Mouse (Mus musculus) embryo, embryonic 11.5 days (tissue): Measurements from ENCODE around the gene Gm20671.
"Not testable (repeated sequence)": the region's sequence is repeated elsewhere in the genome, so short reads cannot be mapped to it uniquely, and the experiment has no call there.

ENCODE experiments used
- DNase-seq: peaks from one replicate; pipeline ENCODE4 v3.0.0-alpha.2; 2012; ENCODE audit warnings: low read depth, low spot score

Gm20671 gene

GRCm38 (mm10) chr5:32785313-32785915, 41.5 kb downstream of the Gm20671 start, which contains the start of gene Pisd:
Pisd (minus strand) TSS chr5:32785646.
- peak; percentile 85 for DNase-seq

DNA sequence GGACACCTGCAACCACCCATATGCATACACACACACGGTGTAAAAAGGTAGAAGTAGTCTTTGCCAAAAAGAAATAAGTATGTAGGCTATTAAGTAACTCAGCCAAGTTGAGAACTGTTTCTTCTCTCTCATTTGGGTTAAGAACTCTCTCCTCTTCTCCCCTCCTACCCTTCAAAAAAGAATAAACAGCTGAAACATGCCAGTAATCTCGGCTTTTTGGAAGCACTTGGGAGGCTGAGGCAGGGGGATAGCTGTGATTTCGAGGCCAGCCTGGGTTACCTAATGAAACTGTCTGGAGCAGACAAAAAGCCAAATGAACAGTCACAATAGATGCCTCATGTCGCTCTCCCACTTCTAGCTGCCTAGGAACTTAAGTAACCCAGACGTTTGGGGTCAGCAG, 42.2 kb downstream of the Gm20671 start:
- DNase-seq: no peak

GRCm38 (mm10) chr5:32781596-32781995, 45.3 kb downstream of the Gm20671 start:
- no peak for DNase-seq

GRCm38 (mm10) chr5:32778168-32778567, 48.7 kb downstream of the Gm20671 start:
- DNase-seq: no peak

- no peak for DNase-seq
Measured at GRCm38 (mm10) chr5:32772361-32772760, 54.5 kb downstream of the Gm20671 start.

DNA sequence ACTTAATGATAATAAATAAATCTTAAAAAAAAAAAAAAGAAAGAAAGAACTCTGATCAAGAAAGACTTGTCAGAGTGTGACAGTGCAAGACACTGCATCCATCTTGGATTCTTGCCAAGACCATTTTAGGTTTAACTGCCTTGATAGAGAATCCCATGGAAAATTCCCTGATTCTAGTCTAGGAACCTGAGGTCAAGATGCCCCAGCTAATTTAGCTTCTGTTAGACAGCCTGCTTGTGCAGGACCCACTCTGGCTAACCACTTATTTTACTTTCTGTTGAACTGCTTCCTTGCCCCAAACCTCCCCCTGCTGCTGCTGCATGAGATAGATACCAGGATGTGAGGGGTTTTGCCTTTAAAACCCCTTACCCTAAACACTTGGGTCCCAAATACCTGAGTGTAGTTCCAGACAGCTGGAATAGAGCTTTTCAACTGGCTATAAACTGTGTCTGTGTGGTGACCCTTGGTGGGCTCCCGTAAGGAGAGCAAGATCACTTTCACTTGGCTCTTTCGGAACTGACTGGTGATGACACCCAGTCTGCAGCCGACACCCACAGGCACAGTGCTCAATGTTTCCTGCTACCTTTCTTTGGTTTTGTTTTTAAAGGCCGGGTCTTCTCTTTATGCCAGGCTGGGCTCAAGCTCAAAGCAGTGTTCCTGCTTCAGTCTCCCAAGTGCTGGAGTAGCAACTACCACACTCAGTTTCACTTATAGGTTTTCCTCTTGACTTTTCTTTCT, 59.1 kb downstream of the Gm20671 start:
- DNase-seq: no peak

GRCm38 (mm10) chr5:32767004-32767403, 59.9 kb downstream of the Gm20671 start:
- no peak for DNase-seq

DNA sequence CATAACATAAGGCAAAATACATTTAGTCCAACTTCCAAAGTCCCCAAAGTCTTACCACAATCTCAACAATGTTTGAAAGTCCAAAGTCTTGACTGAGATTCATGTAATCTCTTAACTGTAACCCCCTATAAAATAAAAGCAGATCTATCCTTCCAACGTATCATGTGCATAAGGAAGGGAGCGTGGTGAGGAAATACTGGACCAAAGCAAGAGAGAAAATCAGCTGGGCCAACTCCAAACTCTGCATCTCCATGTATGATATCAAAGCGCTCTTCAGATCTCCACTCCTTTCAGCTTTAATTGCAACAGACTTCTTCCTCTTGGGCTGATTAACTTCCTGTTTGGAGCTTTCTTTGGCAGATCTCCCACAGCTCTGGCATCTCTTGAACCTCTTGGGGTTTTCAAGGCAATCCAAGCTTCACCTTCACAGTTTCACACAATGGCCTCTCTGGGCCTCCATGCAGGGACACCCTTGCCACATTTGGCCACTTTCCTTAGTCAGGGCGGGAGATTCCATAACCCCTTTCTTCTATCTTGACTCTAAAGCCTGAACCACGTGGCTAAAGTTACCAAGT, 65.3 kb downstream of the Gm20671 start:
- no peak for DNase-seq

- DNase-seq: no peak
Measured at GRCm38 (mm10) chr5:32760787-32761186, 66.1 kb downstream of the Gm20671 start.

GRCm38 (mm10) chr5:32760352-32760751, 66.6 kb downstream of the Gm20671 start:
- DNase-seq: not testable (repeated sequence)

- no peak for DNase-seq
Measured at GRCm38 (mm10) chr5:32759662-32760061, 67.2 kb downstream of the Gm20671 start.

GRCm38 (mm10) chr5:32756141-32756540, 70.8 kb downstream of the Gm20671 start:
- DNase-seq: no peak

DNA sequence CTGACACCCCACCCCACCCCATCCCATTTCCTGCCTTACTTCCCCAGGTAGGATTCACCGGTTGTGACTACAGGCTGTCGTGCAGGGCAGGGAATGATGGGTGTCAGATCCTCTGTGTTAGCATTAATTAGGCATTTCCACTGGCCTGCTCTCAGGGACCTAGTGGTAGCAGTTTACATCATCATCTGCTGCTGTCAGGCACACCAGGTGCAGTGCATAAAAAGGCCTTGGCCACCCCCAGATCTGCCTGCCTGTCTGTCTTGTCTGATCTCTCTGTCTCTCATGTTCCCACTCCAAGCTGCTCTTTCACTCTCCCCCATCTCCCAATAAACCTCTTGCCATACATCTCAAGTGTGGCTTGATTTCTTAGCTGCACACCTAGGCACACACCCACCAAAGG, 75.2 kb downstream of the Gm20671 start:
- no peak for DNase-seq

DNA sequence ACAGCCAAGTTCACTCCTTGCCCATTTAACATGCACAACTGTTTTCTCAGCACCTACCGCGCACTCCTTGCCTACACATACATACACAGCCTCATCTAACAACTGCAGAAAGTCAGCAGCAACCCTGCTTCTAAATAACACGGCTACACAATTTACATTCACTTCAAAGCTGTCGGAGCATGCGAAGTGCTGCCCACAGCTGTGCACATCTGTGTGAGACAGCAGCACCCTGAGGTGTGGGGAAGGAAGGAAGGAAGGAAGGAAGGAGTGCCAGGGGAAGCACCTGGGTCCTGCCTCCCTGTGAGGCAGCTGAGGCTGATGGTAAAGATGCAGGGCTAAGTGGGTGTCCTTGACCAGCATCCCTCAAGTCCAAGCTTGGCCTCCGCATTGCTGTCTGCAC, 78.0 kb downstream of the Gm20671 start:
- no peak for DNase-seq

- peak; percentile 30 for DNase-seq
Measured at GRCm38 (mm10) chr5:32747650-32748375, 79.1 kb downstream of the Gm20671 start.

- peak; percentile 31 for DNase-seq
Measured at GRCm38 (mm10) chr5:32745705-32746655, 80.9 kb downstream of the Gm20671 start.

DNA sequence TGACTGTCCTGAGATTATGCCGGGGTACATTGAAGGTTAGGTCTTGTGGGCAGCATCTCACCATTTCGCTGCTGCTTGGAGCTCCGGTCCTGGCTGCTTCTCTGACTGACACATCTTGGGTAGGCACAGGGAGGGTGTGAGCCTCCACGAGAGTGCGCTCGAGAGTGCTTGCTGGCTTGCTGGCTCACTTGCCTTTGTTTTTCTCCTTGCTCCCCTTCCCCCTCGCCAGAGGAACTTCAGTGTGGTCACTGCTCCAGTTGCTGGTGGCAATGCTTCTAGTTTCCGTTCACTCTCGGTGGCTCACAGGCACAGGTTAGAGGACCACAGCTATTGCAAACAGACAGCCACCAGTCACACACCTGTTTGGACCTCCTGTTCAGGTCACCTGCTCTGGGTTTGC, 84.8 kb downstream of the Gm20671 start:
- no peak for DNase-seq

- not testable (repeated sequence) for DNase-seq
Measured at GRCm38 (mm10) chr5:32741377-32741776, 85.5 kb downstream of the Gm20671 start.

DNA sequence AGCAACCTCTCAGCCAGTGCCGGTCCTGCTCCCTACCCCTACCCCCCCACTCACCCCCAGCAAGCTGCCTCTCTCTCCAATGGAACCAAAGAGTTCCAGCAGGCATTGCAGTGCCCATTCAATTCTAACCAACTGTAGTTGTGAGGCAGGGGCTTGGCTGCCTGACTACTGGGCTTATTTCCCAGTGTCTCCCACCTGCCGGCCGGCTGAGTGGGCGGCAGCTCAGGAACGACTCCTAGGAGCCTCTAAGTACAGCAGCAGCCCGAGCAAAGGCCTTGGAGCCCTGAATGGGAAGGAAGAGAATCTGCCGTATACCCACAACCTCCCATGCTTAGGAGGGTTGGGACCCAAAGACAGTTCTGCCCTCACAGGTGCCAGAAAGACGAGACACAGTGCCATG, 86.1 kb downstream of the Gm20671 start:
- DNase-seq: not testable (repeated sequence)

- no peak for DNase-seq
Measured at GRCm38 (mm10) chr5:32740138-32740537, 86.8 kb downstream of the Gm20671 start.

DNA sequence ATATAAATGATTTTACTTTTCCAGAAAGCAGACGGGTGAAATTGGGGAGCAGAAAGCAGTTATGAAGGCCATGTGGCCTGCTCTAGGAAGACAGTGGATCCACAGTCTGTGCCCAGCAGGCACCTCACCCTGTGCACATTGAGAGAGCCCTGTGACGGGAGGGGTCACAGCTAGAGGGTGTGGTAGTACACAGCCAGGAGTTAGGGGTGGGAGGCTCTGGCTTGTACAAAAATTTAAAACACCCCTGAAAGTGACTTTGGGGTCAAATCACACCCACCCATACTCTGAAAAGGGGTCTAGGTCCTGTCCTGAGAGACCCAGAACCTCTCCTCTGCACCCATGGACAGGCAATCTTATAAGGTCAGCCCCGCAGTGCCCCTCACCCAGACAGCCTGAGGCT, 90.1 kb downstream of the Gm20671 start:
- not testable (repeated sequence) for DNase-seq
